Mouse (Mus musculus): ENCODE measurements around the gene Appl1.

GRCm38 (mm10) chr14:27017936-27018335 is 46.9 kb upstream of the Appl1 start:
- no peak for TF ChIP-seq NELFE (IDR thresholded peaks at IDR 0.05; ENCODE audit: low read depth, low read length)
- TF ChIP-seq MAFK (IDR thresholded peaks at IDR 0.05; ENCODE audit: borderline replicate concordance, low read depth, low read length), result no peak
- no peak for TF ChIP-seq CTCF (IDR thresholded peaks at IDR 0.05 in 2 of 3, conservative IDR thresholded peaks at IDR 0.05 in 1 of 3; ENCODE audit: control insufficient read depth in 1 of 3, insufficient read depth in 1 of 3, low read depth in 2 of 3, low read length in 3 of 3, poor library complexity in 1 of 3, severe bottlenecking in 1 of 3)
- no peak for TF ChIP-seq JUND (IDR thresholded peaks at IDR 0.05; ENCODE audit: low read depth, low read length)
- no peak for TF ChIP-seq EP300 (IDR thresholded peaks at IDR 0.05; ENCODE audit: low read depth in 1 of 2, low read length in 2 of 2)
- TF ChIP-seq CHD1 (IDR thresholded peaks at IDR 0.05; ENCODE audit: low read depth, low read length), result no peak
- no peak for TF ChIP-seq POLR2A (IDR thresholded peaks at IDR 0.05; ENCODE audit: control insufficient read depth in 1 of 2, insufficient read depth in 1 of 2, low read depth in 1 of 2, low read length in 2 of 2, poor library complexity in 1 of 2)

Measured in MEL (cell line).